Mouse (Mus musculus) brain, embryonic 14.5 days (tissue): ENCODE data around the gene Phlda1.

Experiments
- CTCF ChIP-seq: fragments of 200-500 bp; IDR thresholded peaks from 2 replicates; pipeline ENCODE4 v1.5.1; 2012; ENCODE audit warnings: inconsistent platforms, mild to moderate bottlenecking, moderate library complexity, borderline replicate concordance; ENCODE audit not compliant: insufficient read depth, insufficient read length; ENCODE audit errors: extremely low read depth
- POLR2A ChIP-seq: fragments of 200-500 bp; IDR thresholded peaks from 2 replicates; pipeline ENCODE4 v1.6.1; 2012; ENCODE audit warnings: mild to moderate bottlenecking, inconsistent platforms, borderline replicate concordance; ENCODE audit not compliant: poor library complexity, insufficient read depth, insufficient read length, severe bottlenecking; ENCODE audit errors: extremely low read depth

DNA sequence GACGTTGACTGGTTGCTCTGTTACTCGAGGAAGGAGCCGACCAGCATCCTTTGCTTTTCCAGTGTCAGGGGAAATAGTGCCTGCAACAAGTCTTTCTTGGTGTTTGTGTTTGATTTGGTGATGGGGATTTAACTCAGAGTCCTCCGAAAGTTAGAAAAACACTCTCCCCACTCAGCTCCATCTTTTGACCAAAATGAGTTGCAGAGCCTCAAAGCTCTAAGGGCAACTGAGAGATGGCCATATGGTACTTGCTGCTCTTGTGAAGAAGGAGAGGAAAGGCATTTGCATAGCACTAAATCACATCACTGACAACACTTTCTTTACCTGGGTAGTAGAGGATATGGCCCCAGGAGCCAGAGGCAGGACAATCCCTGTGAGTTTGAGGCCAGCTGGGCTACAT, 12.3 kb downstream of the Phlda1 start:
- no peak for TF ChIP-seq CTCF
- no peak for TF ChIP-seq POLR2A
